ENCODE assay signal across 27 mouse cellular contexts in genomic region chr8:61732184-61732583, GRCm38 (mm10).
DNase-seq lines count a peak whose midpoint lies in the region; ATAC-seq lines count a peak whose summit lies in the region.
"Had no signal": no experiment of that assay in that cellular context is flagged by ENCODE, and none has a peak within 500 bp of the region (broad histone marks: within the 10 kb centered on the region; RNA-seq: fewer than 3 reads in every experiment).

No protein-coding gene starts in this region.

- H3K27ac ChIP-seq in heart, embryonic 13.5 days (replicated peaks) = peak overlapping the region; percentile 48; the same call in 1 of the 2 replicates
- no peak overlapping the region for H3K27ac ChIP-seq in heart, embryonic 11.5 days (ENCODE audit: low read depth, low read length)
- H3K27ac ChIP-seq in intestine, embryonic 16.5 days (ENCODE audit: low read length) = peak overlapping the region; percentile 58; the same call in 1 of the 2 replicates
- H3K27ac ChIP-seq in limb, embryonic 15.5 days = 0 out of 2 replicates have a peak overlapping the region, but pooled peaks have one; percentile 62
- no peak overlapping the region for H3K27ac ChIP-seq in liver, embryonic 11.5 days (ENCODE audit: low read depth, low read length)
- H3K27ac ChIP-seq: embryonic facial prominence, embryonic 12.5 days; forebrain, embryonic 15.5 days; heart, adult 2 months; hindbrain, embryonic 10.5 days; hindbrain, embryonic 13.5 days had no signal

- no peak overlapping the region for H3K9ac ChIP-seq in heart, embryonic 13.5 days
- no peak overlapping the region for H3K9ac ChIP-seq in heart, embryonic 11.5 days (ENCODE audit: low read depth, low read length)
- peak overlapping the region; percentile 53; the same call in 1 of the 2 replicates for H3K9ac ChIP-seq in intestine, embryonic 16.5 days (ENCODE audit: low read depth, low read length)
- H3K9ac ChIP-seq in limb, embryonic 15.5 days = no peak overlapping the region
- H3K9ac ChIP-seq in liver, embryonic 11.5 days (ENCODE audit: low read depth, low read length) = no peak overlapping the region
- H3K9ac ChIP-seq: embryonic facial prominence, embryonic 12.5 days; embryonic facial prominence, embryonic 15.5 days; forebrain, embryonic 15.5 days; heart, embryonic 12.5 days; hindbrain, embryonic 13.5 days had no signal

- no peak overlapping the region for H3K4me3 ChIP-seq in heart, embryonic 13.5 days
- H3K4me3 ChIP-seq in heart, embryonic 11.5 days (ENCODE audit: low read depth, low read length) = no peak overlapping the region
- H3K4me3 ChIP-seq in intestine, embryonic 16.5 days (ENCODE audit: low read length) = peak overlapping the region; percentile 36
- no peak overlapping the region for H3K4me3 ChIP-seq in limb, embryonic 15.5 days
- H3K4me3 ChIP-seq in liver, embryonic 11.5 days (ENCODE audit: low read depth, low read length) = no peak overlapping the region
- H3K4me3 ChIP-seq: embryonic facial prominence, embryonic 12.5 days; embryonic facial prominence, embryonic 15.5 days; forebrain, embryonic 15.5 days; heart, adult 2 months; heart, embryonic 12.5 days; hindbrain, embryonic 10.5 days; hindbrain, embryonic 13.5 days had no signal

- H3K36me3 ChIP-seq in heart, embryonic 13.5 days = peaks cover 18% of the 10 kb centered on the region
- no peaks in the 10 kb centered on the region for H3K36me3 ChIP-seq in heart, embryonic 11.5 days (ENCODE audit: control insufficient read depth, insufficient read depth, low read length)
- no peaks in the 10 kb centered on the region for H3K36me3 ChIP-seq in intestine, embryonic 16.5 days (ENCODE audit: control insufficient read depth, insufficient read depth, low read length)
- H3K36me3 ChIP-seq in limb, embryonic 15.5 days = no peaks in the 10 kb centered on the region
- no peaks in the 10 kb centered on the region for H3K36me3 ChIP-seq in liver, embryonic 11.5 days (ENCODE audit: control insufficient read depth, insufficient read depth, low read length)
- H3K36me3 ChIP-seq: forebrain, embryonic 15.5 days; G1E; hindbrain, embryonic 13.5 days had no signal

- DNase-seq in left cerebral cortex, adult 18-20 months (ENCODE audit: low spot score in 2 of 2) = no peak
- no peak for DNase-seq in lung, postnatal 25 days (ENCODE audit: low spot score)
- no peak for DNase-seq in liver, embryonic 11.5 days (ENCODE audit: low spot score)
- DNase-seq: adrenal gland, postnatal 10 days; adrenal gland, postnatal 36 days; B cell, adult 2 months; cerebellum, adult 11 months; cerebellum, adult 2 months; cerebellum, adult 9-11 months; cerebellum, postnatal 25 days; gastrocnemius, postnatal 25 days; heart, adult 2 months; heart, postnatal 36 days had no signal

- no peaks in the 10 kb centered on the region for H3K27me3 ChIP-seq in heart, embryonic 13.5 days (replicated peaks)
- H3K27me3 ChIP-seq in heart, embryonic 11.5 days (ENCODE audit: control insufficient read depth, insufficient read depth, low read length) = no peaks in the 10 kb centered on the region
- H3K27me3 ChIP-seq in intestine, embryonic 16.5 days (replicated peaks; ENCODE audit: control insufficient read depth, insufficient read depth, low read length) = no peaks in the 10 kb centered on the region
- no peaks in the 10 kb centered on the region for H3K27me3 ChIP-seq in limb, embryonic 15.5 days
- H3K27me3 ChIP-seq in liver, embryonic 11.5 days (replicated peaks; ENCODE audit: control insufficient read depth, insufficient read depth, low read length) = no peaks in the 10 kb centered on the region
- H3K27me3 ChIP-seq: CH12.LX; embryonic facial prominence, embryonic 12.5 days; embryonic facial prominence, embryonic 15.5 days; forebrain, embryonic 15.5 days; heart, embryonic 12.5 days; hindbrain, embryonic 13.5 days; Patski had no signal

- no peaks in the 10 kb centered on the region for H3K9me3 ChIP-seq in heart, embryonic 13.5 days
- H3K9me3 ChIP-seq in heart, embryonic 11.5 days (replicated peaks; ENCODE audit: control insufficient read depth, low read length) = no peaks in the 10 kb centered on the region
- no peaks in the 10 kb centered on the region for H3K9me3 ChIP-seq in intestine, embryonic 16.5 days (ENCODE audit: control insufficient read depth, low read length)
- no peaks in the 10 kb centered on the region for H3K9me3 ChIP-seq in limb, embryonic 15.5 days
- H3K9me3 ChIP-seq in liver, embryonic 11.5 days (ENCODE audit: control insufficient read depth, low read length) = no peaks in the 10 kb centered on the region
- H3K9me3 ChIP-seq: embryonic facial prominence, embryonic 12.5 days; embryonic facial prominence, embryonic 15.5 days; forebrain, embryonic 15.5 days; G1E; heart, embryonic 12.5 days; hindbrain, embryonic 10.5 days; hindbrain, embryonic 13.5 days had no signal

- no peak overlapping the region for H3K4me2 ChIP-seq in heart, embryonic 13.5 days
- H3K4me2 ChIP-seq in heart, embryonic 11.5 days = no peak overlapping the region
- peak overlapping the region; percentile 44; the same call in 1 of the 2 replicates for H3K4me2 ChIP-seq in intestine, embryonic 16.5 days (ENCODE audit: low read depth, low read length)
- no peak overlapping the region for H3K4me2 ChIP-seq in limb, embryonic 15.5 days
- H3K4me2 ChIP-seq in liver, embryonic 11.5 days = no peak overlapping the region
- H3K4me2 ChIP-seq: embryonic facial prominence, embryonic 12.5 days; embryonic facial prominence, embryonic 15.5 days; forebrain, embryonic 15.5 days; heart, embryonic 12.5 days; hindbrain, embryonic 13.5 days had no signal

- no peak for ATAC-seq in heart, embryonic 13.5 days (ENCODE audit: extremely low read depth, insufficient number of reproducible peaks, low FRiP score, low TSS enrichment)
- no peak for ATAC-seq in heart, embryonic 11.5 days (replicated peaks; ENCODE audit: insufficient number of reproducible peaks, low FRiP score, low TSS enrichment)
- peak; percentile 83 for ATAC-seq in intestine, embryonic 16.5 days
- no peak for ATAC-seq in limb, embryonic 15.5 days (ENCODE audit: insufficient number of reproducible peaks, low FRiP score, low TSS enrichment, low read depth)
- no peak for ATAC-seq in liver, embryonic 11.5 days (replicated peaks; ENCODE audit: low FRiP score)
- ATAC-seq: forebrain, embryonic 15.5 days; hindbrain, embryonic 16.5 days; Patski had no signal

- peaks cover 60% of the 10 kb centered on the region for H3K4me1 ChIP-seq in heart, embryonic 13.5 days
- H3K4me1 ChIP-seq in heart, embryonic 11.5 days (ENCODE audit: control insufficient read depth, insufficient read depth, low read length) = peaks cover 15% of the 10 kb centered on the region; the same call in 1 of the 2 replicates
- H3K4me1 ChIP-seq in intestine, embryonic 16.5 days (ENCODE audit: control insufficient read depth, insufficient read depth, low read length) = no peaks in the 10 kb centered on the region
- H3K4me1 ChIP-seq in limb, embryonic 15.5 days = peaks cover 28% of the 10 kb centered on the region
- no peaks in the 10 kb centered on the region for H3K4me1 ChIP-seq in liver, embryonic 11.5 days (replicated peaks; ENCODE audit: control insufficient read depth, insufficient read depth, low read length)
- H3K4me1 ChIP-seq: forebrain, embryonic 15.5 days; hindbrain, embryonic 10.5 days; hindbrain, embryonic 13.5 days had no signal

- 66% methylated on average over 6 of the region's 6 CpGs for WGBS in heart, embryonic 13.5 days
- 74% methylated on average over 6 of the region's 6 CpGs for WGBS in heart, embryonic 11.5 days (ENCODE audit: insufficient replicate concordance)
- 55% methylated on average over 6 of the region's 6 CpGs for WGBS in intestine, embryonic 16.5 days
- WGBS in limb, embryonic 15.5 days = 45% methylated on average over 6 of the region's 6 CpGs
- 69% methylated on average over 6 of the region's 6 CpGs for WGBS in liver, embryonic 11.5 days

Comparison
In these comparisons a context has a peak if more than half of its experiments do, and no peak if none do; other contexts are left out.
1. H3K27ac ChIP-seq: peak in heart, embryonic 13.5 days (single experiment), intestine, embryonic 16.5 days (single experiment) and limb, embryonic 15.5 days (single experiment); none in heart, embryonic 11.5 days (single experiment) and liver, embryonic 11.5 days (single experiment).